Mouse (Mus musculus) layer of hippocampus, adult 9-11 months (tissue): Measurements from ENCODE around the gene Cdc123.
"Not testable (repeated sequence)": the region's sequence is repeated elsewhere in the genome, so short reads cannot be mapped to it uniquely, and the experiment has no call there.

Experiments
- DNase-seq: peaks from one replicate; pipeline ENCODE4 v3.0.0; 2022

Gene Cdc123

GRCm38 (mm10) chr2:5844873-5845631 is at the start of gene Cdc123, which contains the start of gene Nudt5:
Gene Cdc123 (minus strand): TSS chr2:5845164.
Gene Nudt5 (plus strand): TSS chr2:5845019.
- peak; percentile 92 for DNase-seq

- DNase-seq, result no peak
These were observed 49.3 kb upstream of the Cdc123 start for GRCm38 (mm10) chr2:5894296-5894695.

GRCm38 (mm10) chr2:5889412-5889811 is 44.4 kb upstream of the Cdc123 start:
- no peak for DNase-seq

- DNase-seq, result no peak
These were observed 43.9 kb upstream of the Cdc123 start for GRCm38 (mm10) chr2:5888865-5889264.

- no peak for DNase-seq
These were observed 32.5 kb upstream of the Cdc123 start for GRCm38 (mm10) chr2:5877446-5877845.

- no peak for DNase-seq
These were observed 24.8 kb upstream of the Cdc123 start for GRCm38 (mm10) chr2:5869746-5870145.

- DNase-seq, result no peak
These were observed 22.7 kb upstream of the Cdc123 start for GRCm38 (mm10) chr2:5867681-5868080.

GRCm38 (mm10) chr2:5862834-5863233 is 17.9 kb upstream of the Cdc123 start, which contains the start of gene Gm13199:
Gene Gm13199 (minus strand): TSS chr2:5862934.
- DNase-seq, result no peak

GRCm38 (mm10) chr2:5851866-5852265 is 6.9 kb upstream of the Cdc123 start:
- no peak for DNase-seq

- no peak for DNase-seq
These were observed 6.2 kb upstream of the Cdc123 start for GRCm38 (mm10) chr2:5851116-5851515.

GRCm38 (mm10) chr2:5845826-5846225 is 862 bp upstream of the Cdc123 start:
- no peak for DNase-seq

- no peak for DNase-seq
These were observed 637 bp downstream of the Cdc123 start for GRCm38 (mm10) chr2:5844181-5844872.

GRCm38 (mm10) chr2:5840815-5841214 is 4.1 kb downstream of the Cdc123 start:
- no peak for DNase-seq

GRCm38 (mm10) chr2:5825265-5825913 is 19.6 kb downstream of the Cdc123 start:
- no peak for DNase-seq

GRCm38 (mm10) chr2:5824685-5825084 is 20.3 kb downstream of the Cdc123 start:
- DNase-seq, result no peak

- DNase-seq, result no peak
These were observed 20.8 kb downstream of the Cdc123 start for GRCm38 (mm10) chr2:5824213-5824612.

- no peak for DNase-seq
These were observed 22.5 kb downstream of the Cdc123 start for GRCm38 (mm10) chr2:5822449-5822848.

GRCm38 (mm10) chr2:5821264-5821663 is 23.7 kb downstream of the Cdc123 start:
- DNase-seq, result no peak

GRCm38 (mm10) chr2:5811235-5811782 is 33.7 kb downstream of the Cdc123 start:
- no peak for DNase-seq

GRCm38 (mm10) chr2:5810036-5810718 is 34.8 kb downstream of the Cdc123 start:
- no peak for DNase-seq

GRCm38 (mm10) chr2:5806201-5806600 is 38.8 kb downstream of the Cdc123 start:
- not testable (repeated sequence) for DNase-seq

GRCm38 (mm10) chr2:5805228-5805627 is 39.7 kb downstream of the Cdc123 start:
- DNase-seq, result no peak
